Mouse (Mus musculus): ENCODE measurements around the gene Aadacl2. TPM values are rescaled to one million over a fixed set of nuclear protein-coding genes. Genes with fewer than 3 reads are reported as not detected.

The Aadacl2 gene
- polyA plus RNA-seq (2015; fragmentation: Nextera tagmentation; extraction: Ambion mirVana) = not detected in 2 replicates

- DNase-seq (ENCODE audit: low spot score) = no peak
- Histone ChIP-seq H3K9ac (ENCODE audit: low read depth, low read length) (no peak within 1 kb of the TSS), H3K36me3 (ENCODE audit: insufficient read depth, low read length) (no peaks in the 10 kb centered on the region), H3K4me1 (replicated peaks; ENCODE audit: insufficient read depth, low read length) (no peaks in the 10 kb centered on the region), H3K4me3 (replicated peaks; ENCODE audit: low read depth, low read length) (no peak within 1 kb of the TSS), H3K27ac (no peak within 1 kb of the TSS), H3K27me3 (ENCODE audit: insufficient read depth, low read length) (no peaks in the 10 kb centered on the region), H3K4me2 (ENCODE audit: low read length) (no peak within 1 kb of the TSS), H3K9me3 (replicated peaks; ENCODE audit: low read length) (no peaks in the 10 kb centered on the region)
- WGBS = 79% methylated on average over 1 of the region's 1 CpGs
- no peak for TF ChIP-seq CTCF (IDR thresholded peaks at IDR 0.05; ENCODE audit: low read depth)
- no peak for ATAC-seq (replicated peaks; ENCODE audit: low FRiP score, low read depth)
These were observed at the start of gene Aadacl2 for GRCm38 (mm10) chr3:60006443-60006842. Aadacl2 (plus strand) TSS chr3:60006743.

GRCm38 (mm10) chr3:59970891-59971290 is 35.7 kb upstream of the Aadacl2 start:
- no peak overlapping the region for H3K9ac ChIP-seq (ENCODE audit: low read depth, low read length)
- no peaks in the 10 kb centered on the region for H3K4me1 ChIP-seq (replicated peaks; ENCODE audit: insufficient read depth, low read length)
- H3K27ac ChIP-seq = no peak overlapping the region
- no peak overlapping the region for H3K4me3 ChIP-seq (replicated peaks; ENCODE audit: low read depth, low read length)
- no peaks in the 10 kb centered on the region for H3K36me3 ChIP-seq (ENCODE audit: insufficient read depth, low read length)
- no peak for DNase-seq (ENCODE audit: low spot score)
- 90% methylated on average over 5 of the region's 5 CpGs for WGBS
- ATAC-seq (replicated peaks; ENCODE audit: low FRiP score, low read depth) = no peak
- TF ChIP-seq CTCF (IDR thresholded peaks at IDR 0.05; ENCODE audit: low read depth) = no peak
- no peaks in the 10 kb centered on the region for H3K27me3 ChIP-seq (ENCODE audit: insufficient read depth, low read length)
- no peak overlapping the region for H3K4me2 ChIP-seq (ENCODE audit: low read length)
- H3K9me3 ChIP-seq (replicated peaks; ENCODE audit: low read length) = no peaks in the 10 kb centered on the region

- no peaks in the 10 kb centered on the region for H3K9me3 ChIP-seq (replicated peaks; ENCODE audit: low read length)
- H3K27me3 ChIP-seq (ENCODE audit: insufficient read depth, low read length) = no peaks in the 10 kb centered on the region
- DNase-seq (ENCODE audit: low spot score) = no peak
- TF ChIP-seq CTCF (IDR thresholded peaks at IDR 0.05; ENCODE audit: low read depth) = no peak
- H3K36me3 ChIP-seq (ENCODE audit: insufficient read depth, low read length) = no peaks in the 10 kb centered on the region
- no peaks in the 10 kb centered on the region for H3K4me1 ChIP-seq (replicated peaks; ENCODE audit: insufficient read depth, low read length)
- H3K27ac ChIP-seq = no peak overlapping the region
- no peak for ATAC-seq (replicated peaks; ENCODE audit: low FRiP score, low read depth)
- H3K4me3 ChIP-seq (replicated peaks; ENCODE audit: low read depth, low read length) = no peak overlapping the region
- no peak overlapping the region for H3K4me2 ChIP-seq (ENCODE audit: low read length)
- H3K9ac ChIP-seq (ENCODE audit: low read depth, low read length) = no peak overlapping the region
These were observed 32.0 kb upstream of the Aadacl2 start for GRCm38 (mm10) chr3:59974591-59974990.

GRCm38 (mm10) chr3:60003622-60004021 is 2.9 kb upstream of the Aadacl2 start:
- H3K4me3 ChIP-seq (replicated peaks; ENCODE audit: low read depth, low read length) = no peak overlapping the region
- DNase-seq (ENCODE audit: low spot score) = no peak
- TF ChIP-seq CTCF (IDR thresholded peaks at IDR 0.05; ENCODE audit: low read depth) = no peak
- H3K27me3 ChIP-seq (ENCODE audit: insufficient read depth, low read length) = no peaks in the 10 kb centered on the region
- no peak overlapping the region for H3K27ac ChIP-seq
- H3K9me3 ChIP-seq (replicated peaks; ENCODE audit: low read length) = no peaks in the 10 kb centered on the region
- no peak overlapping the region for H3K9ac ChIP-seq (ENCODE audit: low read depth, low read length)
- ATAC-seq (replicated peaks; ENCODE audit: low FRiP score, low read depth) = no peak
- H3K4me2 ChIP-seq (ENCODE audit: low read length) = no peak overlapping the region
- H3K4me1 ChIP-seq (replicated peaks; ENCODE audit: insufficient read depth, low read length) = no peaks in the 10 kb centered on the region
- no peaks in the 10 kb centered on the region for H3K36me3 ChIP-seq (ENCODE audit: insufficient read depth, low read length)

- Histone ChIP-seq H3K27ac (no peak within 1 kb of the TSS), H3K4me2 (ENCODE audit: low read length) (no peak within 1 kb of the TSS), H3K4me3 (replicated peaks; ENCODE audit: low read depth, low read length) (no peak within 1 kb of the TSS), H3K9me3 (replicated peaks; ENCODE audit: low read length) (no peaks in the 10 kb centered on the region), H3K36me3 (ENCODE audit: insufficient read depth, low read length) (no peaks in the 10 kb centered on the region), H3K4me1 (replicated peaks; ENCODE audit: insufficient read depth, low read length) (no peaks in the 10 kb centered on the region), H3K27me3 (ENCODE audit: insufficient read depth, low read length) (no peaks in the 10 kb centered on the region), H3K9ac (ENCODE audit: low read depth, low read length) (no peak within 1 kb of the TSS)
- no peak for TF ChIP-seq CTCF (IDR thresholded peaks at IDR 0.05; ENCODE audit: low read depth)
- no peak for DNase-seq (ENCODE audit: low spot score)
- no peak for ATAC-seq (replicated peaks; ENCODE audit: low FRiP score, low read depth)
- WGBS = 78% methylated on average over 1 of the region's 1 CpGs
These were observed 18.9 kb downstream of the Aadacl2 start, which contains the start of gene Aadac for GRCm38 (mm10) chr3:60025417-60025816. Aadac (plus strand) TSS chr3:60025717.

- WGBS = 81% methylated on average over 4 of the region's 4 CpGs
- H3K4me1 ChIP-seq (replicated peaks; ENCODE audit: insufficient read depth, low read length) = no peaks in the 10 kb centered on the region
These were observed 25.0 kb downstream of the Aadacl2 start for GRCm38 (mm10) chr3:60031511-60031910.

GRCm38 (mm10) chr3:60046221-60046913 is 39.8 kb downstream of the Aadacl2 start:
- Histone ChIP-seq H3K4me1 (replicated peaks; ENCODE audit: insufficient read depth, low read length) (no peaks in the 10 kb centered on the region), H3K27me3 (ENCODE audit: insufficient read depth, low read length) (no peaks in the 10 kb centered on the region), H3K9me3 (replicated peaks; ENCODE audit: low read length) (no peaks in the 10 kb centered on the region), H3K4me3 (replicated peaks; ENCODE audit: low read depth, low read length) (no peak overlapping the region), H3K4me2 (ENCODE audit: low read length) (no peak overlapping the region), H3K27ac (no peak overlapping the region), H3K9ac (ENCODE audit: low read depth, low read length) (no peak overlapping the region), H3K36me3 (ENCODE audit: insufficient read depth, low read length) (no peaks in the 10 kb centered on the region)
- no peak for TF ChIP-seq CTCF (IDR thresholded peaks at IDR 0.05; ENCODE audit: low read depth)
- DNase-seq (ENCODE audit: low spot score) (peak; percentile 48), ATAC-seq (replicated peaks; ENCODE audit: low FRiP score, low read depth) (no peak)
- 58% methylated on average over 3 of the region's 3 CpGs for WGBS

More at GRCm38 (mm10) chr3:60031511-60031910, 25.0 kb downstream of the Aadacl2 start:
- Histone ChIP-seq H3K27me3 (ENCODE audit: insufficient read depth, low read length) (no peaks in the 10 kb centered on the region), H3K36me3 (ENCODE audit: insufficient read depth, low read length) (no peaks in the 10 kb centered on the region), H3K4me3 (replicated peaks; ENCODE audit: low read depth, low read length) (no peak overlapping the region), H3K9ac (ENCODE audit: low read depth, low read length) (no peak overlapping the region), H3K4me2 (ENCODE audit: low read length) (no peak overlapping the region), H3K9me3 (replicated peaks; ENCODE audit: low read length) (no peaks in the 10 kb centered on the region), H3K27ac (no peak overlapping the region)
- ATAC-seq (replicated peaks; ENCODE audit: low FRiP score, low read depth) (no peak), DNase-seq (ENCODE audit: low spot score) (no peak)
- no peak for TF ChIP-seq CTCF (IDR thresholded peaks at IDR 0.05; ENCODE audit: low read depth)

Measured in kidney, postnatal 0 days (tissue).